Mouse (Mus musculus) heart, embryonic 15.5 days (tissue): ENCODE results near the gene Skap1. TPM values are rescaled to one million over a fixed set of nuclear protein-coding genes. Genes with fewer than 3 reads are reported as not detected.
A peak's percentile ranks its signal among the peaks of the same experiment; 100 is the strongest.

Source experiments
- ATAC-seq: fragments of 200-750 bp; cut with Nextera tagmentation; replicated peaks from 2 replicates; pipeline ENCODE4 v1.8.0; 2017; ENCODE audit warnings: low read depth, moderate TSS enrichment; ENCODE audit not compliant: insufficient number of reproducible peaks, insufficient read depth, low FRiP score
- H3K27ac ChIP-seq: fragments of 300-500 bp; sonication (generic); 2 replicates; pipeline ENCODE4 v1.5.1; 2015; ENCODE audit warnings: mild to moderate bottlenecking, inconsistent platforms
- H3K27me3 ChIP-seq: fragments of 300-500 bp; sonication (generic); 2 replicates; pipeline ENCODE4 v1.6.1; 2015; ENCODE audit warnings: inconsistent platforms
- H3K36me3 ChIP-seq: fragments of 300-500 bp; sonication (generic); 2 replicates; pipeline ENCODE4 v1.6.1; 2015; ENCODE audit warnings: mild to moderate bottlenecking, inconsistent platforms
- H3K4me1 ChIP-seq: fragments of 300-500 bp; sonication (generic); replicated peaks from 2 replicates; pipeline ENCODE4 v1.6.1; 2015; ENCODE audit warnings: inconsistent platforms
- H3K4me2 ChIP-seq: fragments of 300-500 bp; sonication (generic); 2 replicates; pipeline ENCODE4 v1.6.1; 2015; ENCODE audit warnings: inconsistent platforms, mild to moderate bottlenecking, moderate library complexity
- H3K4me3 ChIP-seq: fragments of 300-500 bp; sonication (generic); 2 replicates; pipeline ENCODE4 v1.5.1; 2015; ENCODE audit warnings: mild to moderate bottlenecking, inconsistent platforms
- H3K9ac ChIP-seq: fragments of 300-500 bp; sonication (generic); 2 replicates; pipeline ENCODE4 v1.6.1; 2015; ENCODE audit warnings: mild to moderate bottlenecking, inconsistent platforms
- H3K9me3 ChIP-seq: fragments of 300-500 bp; sonication (generic); replicated peaks from 2 replicates; pipeline ENCODE4 v1.6.1; 2016; ENCODE audit warnings: inconsistent platforms
- WGBS: fragments of 180-500 bp; shearing (Covaris S2); methylation state at CpG from one replicate; pipeline ENCODE4 v1.1.7; 2015; ENCODE audit warnings: mixed read lengths; 5-methylcytosine and 5-hydroxymethylcytosine counted together
- polyA plus RNA-seq: library from polyadenylated mRNA; unstranded; fragments of >200 nt; fragmentation: Nextera tagmentation; extraction: Ambion mirVana; gene quantifications from 2 replicates; pipeline ENCODE4 v1.2.1, GENCODE M21; 2015

Gene Skap1
- polyA plus RNA-seq, 1 experiment from 2014 or later, result 0.91 TPM

DNA sequence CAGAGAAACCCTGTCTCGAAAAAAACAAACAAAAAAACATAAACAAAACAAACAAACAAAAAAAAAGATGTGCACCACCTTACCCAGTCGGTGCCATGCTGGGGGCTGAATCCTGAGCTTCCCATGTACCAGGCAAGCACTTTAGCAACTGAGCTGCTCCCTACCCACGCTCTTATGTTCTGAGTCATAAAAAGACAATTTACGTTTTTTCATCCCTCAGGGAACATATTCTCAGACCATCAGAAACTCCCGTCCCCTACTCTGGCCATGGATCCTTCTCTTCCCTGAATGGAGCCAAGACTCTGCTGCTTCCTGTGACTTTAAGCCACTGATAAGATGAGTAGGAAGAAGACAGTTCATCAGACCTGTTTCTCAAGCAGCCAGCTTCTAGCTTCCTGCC is 294.0 kb downstream of the Skap1 start:
- Histone ChIP-seq H3K4me2 (no peak overlapping the region), H3K4me1 (peaks cover 6% of the 10 kb centered on the region; the same call in 1 of the 2 replicates), H3K27ac (no peak overlapping the region), H3K27me3 (no peaks in the 10 kb centered on the region), H3K4me3 (no peak overlapping the region), H3K9ac (no peak overlapping the region), H3K36me3 (no peaks in the 10 kb centered on the region), H3K9me3 (no peaks in the 10 kb centered on the region)
- ATAC-seq, result no peak
- 70% methylated on average over 5 of the region's 5 CpGs for WGBS

- Histone ChIP-seq H3K9me3 (no peaks in the 10 kb centered on the region), H3K27ac (no peak overlapping the region), H3K4me2 (no peak overlapping the region), H3K9ac (no peak overlapping the region), H3K4me1 (peaks cover 6% of the 10 kb centered on the region; the same call in 1 of the 2 replicates), H3K36me3 (no peaks in the 10 kb centered on the region), H3K4me3 (no peak overlapping the region), H3K27me3 (no peaks in the 10 kb centered on the region)
- peak; percentile 27; the same call in 1 of the 2 replicates for ATAC-seq
- 28% methylated on average over 3 of the region's 3 CpGs for WGBS
Measured at GRCm38 (mm10) chr11:96760042-96760441, 295.6 kb downstream of the Skap1 start.

- H3K27ac ChIP-seq, result no peak overlapping the region
- H3K9ac ChIP-seq, result no peak overlapping the region
- 52% methylated on average over 7 of the region's 7 CpGs for WGBS
- no peaks in the 10 kb centered on the region for H3K36me3 ChIP-seq
- H3K4me3 ChIP-seq, result no peak overlapping the region
- H3K27me3 ChIP-seq, result no peaks in the 10 kb centered on the region
- H3K4me2 ChIP-seq, result no peak overlapping the region
- ATAC-seq, result no peak
- peaks cover 6% of the 10 kb centered on the region; the same call in 1 of the 2 replicates for H3K4me1 ChIP-seq
- H3K9me3 ChIP-seq, result no peaks in the 10 kb centered on the region
Measured at GRCm38 (mm10) chr11:96761984-96762383, 297.6 kb downstream of the Skap1 start.

GRCm38 (mm10) chr11:96762742-96763470 is 298.5 kb downstream of the Skap1 start:
- ATAC-seq, result no peak
- Histone ChIP-seq H3K27me3 (no peaks in the 10 kb centered on the region), H3K9me3 (no peaks in the 10 kb centered on the region), H3K36me3 (no peaks in the 10 kb centered on the region; the same call in 1 of the 2 replicates), H3K4me1 (peaks cover 6% of the 10 kb centered on the region; the same call in 1 of the 2 replicates), H3K9ac (no peak overlapping the region), H3K27ac (no peak overlapping the region), H3K4me2 (no peak overlapping the region), H3K4me3 (no peak overlapping the region)
- WGBS, result 74% methylated on average over 15 of the region's 15 CpGs

DNA sequence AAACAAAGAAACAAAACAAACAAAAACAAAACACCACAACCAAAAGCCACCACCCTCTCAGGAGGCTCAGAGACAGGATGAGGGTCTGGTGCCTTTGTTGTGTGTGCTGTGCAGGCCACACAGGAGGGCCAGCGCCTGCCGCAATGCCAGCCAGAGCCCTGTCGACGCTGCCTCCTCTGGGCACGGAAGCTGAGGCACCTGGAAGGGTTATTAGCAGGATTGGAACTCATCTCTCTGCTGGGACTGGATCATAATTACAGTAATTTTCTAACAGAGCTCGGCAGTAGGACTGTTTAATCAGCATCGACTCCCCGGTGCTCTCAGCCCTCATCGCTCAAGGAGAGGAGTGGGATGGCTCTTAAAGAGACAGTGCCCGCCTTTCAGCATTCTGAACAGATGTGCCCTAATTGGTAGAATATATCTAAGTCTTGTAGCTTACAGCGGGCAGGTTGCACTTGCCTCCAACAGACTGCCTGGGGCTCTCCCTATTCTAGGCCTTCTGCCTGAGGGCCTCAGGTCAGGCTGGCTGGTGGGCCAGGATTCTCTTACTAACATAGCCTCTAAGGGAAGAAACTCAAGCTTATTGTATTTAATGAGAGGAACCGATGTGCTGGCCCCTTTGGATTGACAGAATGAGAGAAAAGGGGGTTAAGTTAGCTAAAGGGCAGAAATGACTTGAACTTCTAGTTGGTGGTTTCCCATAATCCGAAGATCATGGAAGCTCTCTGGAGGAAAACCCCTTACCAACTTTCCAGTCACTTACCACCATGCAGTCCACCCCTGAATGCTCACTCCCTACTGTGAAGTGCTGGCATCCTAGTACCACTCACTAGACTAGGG is 300.3 kb downstream of the Skap1 start:
- no peaks in the 10 kb centered on the region for H3K27me3 ChIP-seq
- H3K36me3 ChIP-seq, result peaks cover 16% of the 10 kb centered on the region
- no peak overlapping the region for H3K4me2 ChIP-seq
- WGBS, result 49% methylated on average over 13 of the region's 13 CpGs
- no peak overlapping the region for H3K9ac ChIP-seq
- H3K9me3 ChIP-seq, result no peaks in the 10 kb centered on the region
- no peak overlapping the region for H3K4me3 ChIP-seq
- ATAC-seq, result no peak
- H3K27ac ChIP-seq, result peak overlapping the region; percentile 45
- H3K4me1 ChIP-seq, result peaks cover 6% of the 10 kb centered on the region; the same call in 1 of the 2 replicates

- Histone ChIP-seq H3K9me3 (no peaks in the 10 kb centered on the region), H3K27ac (peak overlapping the region; percentile 45; the same call in 1 of the 2 replicates), H3K27me3 (no peaks in the 10 kb centered on the region), H3K4me2 (no peak overlapping the region), H3K4me3 (no peak overlapping the region), H3K4me1 (peaks cover 6% of the 10 kb centered on the region; the same call in 1 of the 2 replicates), H3K9ac (no peak overlapping the region), H3K36me3 (peaks cover 25% of the 10 kb centered on the region)
- 62% methylated on average over 7 of the region's 7 CpGs for WGBS
- ATAC-seq, result no peak
Measured at GRCm38 (mm10) chr11:96765645-96766044, 301.3 kb downstream of the Skap1 start.

- Histone ChIP-seq H3K27ac (no peak overlapping the region), H3K4me1 (peaks cover 6% of the 10 kb centered on the region; the same call in 1 of the 2 replicates), H3K36me3 (peaks cover 33% of the 10 kb centered on the region), H3K4me2 (no peak overlapping the region), H3K4me3 (no peak overlapping the region), H3K9me3 (no peaks in the 10 kb centered on the region), H3K27me3 (no peaks in the 10 kb centered on the region), H3K9ac (no peak overlapping the region)
- ATAC-seq, result no peak
- WGBS, result 74% methylated on average over 12 of the region's 12 CpGs
Measured at GRCm38 (mm10) chr11:96766555-96766954, 302.2 kb downstream of the Skap1 start.

DNA sequence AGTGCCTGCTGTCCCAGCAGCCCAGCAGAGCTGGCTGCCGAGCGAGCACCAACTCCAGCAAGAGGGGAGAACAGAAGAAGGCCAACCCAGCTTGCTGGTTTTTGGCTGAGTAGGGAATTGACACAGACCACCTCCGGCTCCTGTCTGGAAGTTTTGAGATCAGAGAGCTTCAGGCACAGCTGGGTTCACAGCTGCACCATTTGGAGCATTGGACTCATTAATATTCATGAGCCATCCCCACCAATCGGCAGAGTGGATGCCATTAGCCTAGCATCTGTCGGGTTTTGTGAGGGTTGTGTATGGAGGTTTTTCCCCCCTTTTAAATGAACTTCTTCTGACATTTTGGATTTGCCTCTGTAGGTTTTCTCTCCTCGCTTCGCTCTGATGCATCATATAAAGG is 302.7 kb downstream of the Skap1 start:
- Histone ChIP-seq H3K9ac (no peak overlapping the region), H3K4me1 (peaks cover 6% of the 10 kb centered on the region; the same call in 1 of the 2 replicates), H3K36me3 (peaks cover 36% of the 10 kb centered on the region), H3K4me3 (no peak overlapping the region), H3K27ac (no peak overlapping the region), H3K27me3 (no peaks in the 10 kb centered on the region), H3K4me2 (no peak overlapping the region), H3K9me3 (no peaks in the 10 kb centered on the region)
- ATAC-seq, result no peak
- WGBS, result 66% methylated on average over 7 of the region's 7 CpGs

DNA sequence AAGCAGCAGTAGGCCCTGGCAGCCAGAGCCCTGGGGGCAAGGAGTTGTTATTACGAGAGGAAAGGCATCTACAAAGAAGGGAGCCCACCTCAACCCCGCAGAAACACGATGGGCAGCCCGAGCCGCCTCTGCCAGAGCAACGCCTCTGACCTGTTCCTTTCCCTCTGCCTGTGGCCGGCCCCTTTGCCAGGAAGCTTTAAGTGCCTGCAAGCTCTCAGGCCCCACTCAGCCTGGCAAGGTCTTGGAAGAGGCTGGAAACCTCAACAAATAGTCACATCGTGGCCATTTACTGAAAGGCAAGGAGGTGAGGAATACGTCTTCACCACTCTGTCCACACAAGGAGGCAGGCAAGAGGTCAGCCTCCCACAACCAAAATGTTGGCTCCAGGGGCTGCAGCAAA is 303.8 kb downstream of the Skap1 start:
- 55% methylated on average over 9 of the region's 9 CpGs for WGBS
- H3K27ac ChIP-seq, result peak overlapping the region; percentile 12; the same call in 1 of the 2 replicates
- no peak for ATAC-seq
- H3K9me3 ChIP-seq, result no peaks in the 10 kb centered on the region
- no peaks in the 10 kb centered on the region for H3K27me3 ChIP-seq
- H3K9ac ChIP-seq, result no peak overlapping the region
- H3K4me3 ChIP-seq, result no peak overlapping the region
- H3K4me1 ChIP-seq, result 0 out of 2 replicates have a peak, but pooled peaks cover under 1% of the 10 kb centered on the region
- peaks cover 42% of the 10 kb centered on the region for H3K36me3 ChIP-seq
- H3K4me2 ChIP-seq, result no peak overlapping the region

- H3K4me1 ChIP-seq, result peaks cover 2% of the 10 kb centered on the region
- 92% methylated on average over 9 of the region's 9 CpGs for whole genome bisulfite sequencing
- no peak overlapping the region for H3K9ac ChIP-seq
- no peak overlapping the region for H3K4me2 ChIP-seq
- no peaks in the 10 kb centered on the region for H3K9me3 ChIP-seq
- no peak for ATAC-seq
- no peak overlapping the region for H3K27ac ChIP-seq
- peaks cover 42% of the 10 kb centered on the region for H3K36me3 ChIP-seq
- no peak overlapping the region for H3K4me3 ChIP-seq
- no peaks in the 10 kb centered on the region for H3K27me3 ChIP-seq
Measured at GRCm38 (mm10) chr11:96771274-96771975, 307.0 kb downstream of the Skap1 start.

DNA sequence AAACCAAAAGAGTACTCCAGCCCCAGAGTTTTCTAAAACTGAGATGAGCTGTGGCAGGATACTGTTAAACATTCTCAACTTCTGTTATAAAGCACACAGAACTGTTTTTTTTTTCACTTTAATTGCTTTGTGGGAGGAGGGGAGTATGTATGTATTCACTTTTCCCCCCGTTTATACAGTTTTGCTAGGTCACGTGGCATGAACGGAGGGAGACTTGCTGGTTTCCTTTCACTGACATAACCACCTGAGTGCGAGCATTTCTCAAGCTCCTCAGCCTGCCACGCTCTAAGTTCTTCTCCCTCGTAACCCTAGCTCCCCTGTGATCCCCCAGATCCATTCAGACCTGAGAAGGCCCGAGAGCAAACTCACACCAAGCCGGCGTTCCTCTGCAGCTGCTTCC is 308.0 kb downstream of the Skap1 start:
- no peaks in the 10 kb centered on the region for H3K27me3 ChIP-seq
- peaks cover 42% of the 10 kb centered on the region for H3K36me3 ChIP-seq
- H3K4me2 ChIP-seq, result no peak overlapping the region
- peaks cover 9% of the 10 kb centered on the region for H3K4me1 ChIP-seq
- no peak overlapping the region for H3K9ac ChIP-seq
- no peak overlapping the region for H3K27ac ChIP-seq
- WGBS, result 83% methylated on average over 9 of the region's 9 CpGs
- no peak overlapping the region for H3K4me3 ChIP-seq
- H3K9me3 ChIP-seq, result no peaks in the 10 kb centered on the region
- ATAC-seq, result no peak
